ENCODE assay signal across 25 mouse cellular contexts in genomic region chr10:67893226-67893625, GRCm38 (mm10). TPM values are rescaled to one million over a fixed set of nuclear protein-coding genes. Genes with fewer than 3 reads are reported as not detected.
DNase-seq lines count a peak whose midpoint lies in the region; ATAC-seq and TF ChIP-seq lines count a peak whose summit lies in the region.
"Had no signal": no experiment of that assay in that cellular context is flagged by ENCODE, and none has a peak within 500 bp of the region (broad histone marks: within the 10 kb centered on the region; RNA-seq: fewer than 3 reads in every experiment).

No protein-coding gene starts in this region.

- DNase-seq in cerebellum, adult 2 months, result peak; percentile 28 to 42
- DNase-seq in cerebellum, adult 9-10 months, result no peak
- no peak for DNase-seq in frontal cortex, postnatal 14 days (ENCODE audit: low spot score in 2 of 2)
- peak; percentile 6 for DNase-seq in left cerebral cortex, postnatal 4 days
- no peak for DNase-seq in left cerebral cortex, postnatal 14 days (ENCODE audit: low spot score in 2 of 2)
- no peak for DNase-seq in MN1 (ENCODE audit: low spot score)
- DNase-seq: adrenal gland, postnatal 25 days; gastrocnemius, adult 2 months; gastrocnemius, postnatal 36 days; heart, adult 18-20 months; heart, postnatal 36 days; kidney, adult 9 months; kidney, postnatal 10 days; lung, embryonic 14.5 days; lung, postnatal 14 days; midbrain, embryonic 14.5 days; right cerebral cortex, postnatal 14 days had no signal

- peaks cover 21% of the 10 kb centered on the region for H3K4me1 ChIP-seq in cerebellum, adult 2 months (ENCODE audit: control insufficient read depth, insufficient read depth, low read length)
- H3K4me1 ChIP-seq: hindbrain, embryonic 12.5 days; limb, embryonic 12.5 days; liver, embryonic 15.5 days; stomach, embryonic 15.5 days had no signal

- ATAC-seq in frontal cortex, adult (ENCODE audit: low TSS enrichment), result peak; percentile 36; the same call in 1 of the 2 replicates
- ATAC-seq: CD4-positive, CD25-positive, alpha-beta regulatory T cell, adult 4 months; intestine, postnatal 0 days had no signal

- H3K4me3 ChIP-seq in cerebellum, adult 2 months (replicated peaks; ENCODE audit: insufficient read depth, low read depth, low read length), result no peak overlapping the region
- H3K4me3 ChIP-seq: gastrocnemius, adult 2 months; hindbrain, embryonic 12.5 days; limb, embryonic 12.5 days; liver, embryonic 15.5 days; stomach, embryonic 15.5 days had no signal

- H3K27ac ChIP-seq in cerebellum, adult 2 months (ENCODE audit: insufficient read depth, low read length), result no peak overlapping the region
- H3K27ac ChIP-seq: gastrocnemius, adult 2 months; hindbrain, embryonic 12.5 days; limb, embryonic 12.5 days; liver, embryonic 15.5 days; stomach, embryonic 15.5 days had no signal

- intact Hi-C loops in left cerebral cortex, postnatal 4 days (cut with DNase I), result no loop called here
- intact Hi-C loops in left cerebral cortex, postnatal 14 days (cut with DNase I), result no loop called here

- TF ChIP-seq CTCF in cerebellum, adult 2 months (IDR thresholded peaks at IDR 0.05; ENCODE audit: borderline replicate concordance, insufficient read depth, low read depth, low read length), result no peak

- no peaks in the 10 kb centered on the region for H3K27me3 ChIP-seq in cerebellum, adult 2 months (ENCODE audit: control insufficient read depth, insufficient read depth, low read length)
- H3K27me3 ChIP-seq: hindbrain, embryonic 12.5 days; limb, embryonic 12.5 days; liver, embryonic 15.5 days; stomach, embryonic 15.5 days had no signal

- no peak for TF ChIP-seq POLR2A in cerebellum, adult 2 months (IDR thresholded peaks at IDR 0.05; ENCODE audit: borderline replicate concordance, insufficient read depth, low read length)

- WGBS in cerebellum, adult 2 months, result 50% methylated on average over 10 of the region's 10 CpGs

RNA-seq across cellular contexts. Expression of gene Zfp365, which starts 19.2 kb away (rescaled TPM):
- polyA plus RNA-seq in cerebellum, adult 2 months (2012; rRNA removed), result 32.2 and 39.7 TPM in 2 replicates
- total RNA-seq in left cerebral cortex, postnatal 4 days (2021), result 10 to 100 TPM; 41.9 to 44.5 TPM
- 100 to 1,000 TPM; 299 to 313 TPM for total RNA-seq in left cerebral cortex, postnatal 14 days (2021)
- total RNA-seq: liver, adult 2 months had no signal
- polyA plus RNA-seq: liver, adult 2 months had no signal

Comparison
In these comparisons a context has a peak if more than half of its experiments do, and no peak if none do; other contexts are left out.
1. DNase-seq: peak in cerebellum, adult 2 months (2 of 2) and left cerebral cortex, postnatal 4 days (single experiment); none in cerebellum, adult 9-10 months (single experiment), frontal cortex, postnatal 14 days (0 of 2), left cerebral cortex, postnatal 14 days (0 of 2) and MN1 (single experiment).
2. RNA of gene Zfp365, which starts 19.2 kb away (total RNA-seq): 299 to 313 TPM in left cerebral cortex, postnatal 14 days; 41.9 to 44.5 TPM in left cerebral cortex, postnatal 4 days; every median in the first group is over 4 times any median in the second.